Mouse (Mus musculus) ovary, postnatal 10 days (tissue): ENCODE data around the gene Gm5127.

ENCODE experiments used
- DNase-seq: peaks from one replicate; pipeline ENCODE4 v3.0.0; 2022; ENCODE audit warnings: low spot score

Gm5127 gene

DNA sequence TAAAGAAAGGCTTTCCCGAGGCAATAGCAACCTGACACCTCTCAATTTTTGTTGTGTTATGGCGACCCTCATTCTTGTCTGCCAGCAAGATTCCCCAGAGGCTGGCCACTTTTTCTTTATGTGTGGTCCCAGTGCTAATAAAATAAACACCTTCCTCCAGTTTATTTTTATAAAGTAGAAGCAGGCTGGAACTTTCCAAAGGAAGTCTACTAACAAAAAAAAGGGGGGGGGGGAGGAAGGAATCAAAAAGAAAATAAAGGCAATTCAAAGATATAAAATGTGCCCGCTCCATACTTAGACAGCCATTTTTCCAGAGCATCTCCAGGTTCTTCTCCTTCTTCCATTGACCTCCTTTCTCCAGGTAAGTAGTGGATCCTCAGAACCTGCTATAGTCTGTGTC lies at the start of gene Gm5127:
TSS of gene Gm5127 (plus strand) at position 301 of the 400 bp plus-strand sequence.
- DNase-seq, result no peak

- DNase-seq, result no peak
Measured at GRCm38 (mm10) chrX:106536359-106536758, 46.6 kb upstream of the Gm5127 start.

DNA sequence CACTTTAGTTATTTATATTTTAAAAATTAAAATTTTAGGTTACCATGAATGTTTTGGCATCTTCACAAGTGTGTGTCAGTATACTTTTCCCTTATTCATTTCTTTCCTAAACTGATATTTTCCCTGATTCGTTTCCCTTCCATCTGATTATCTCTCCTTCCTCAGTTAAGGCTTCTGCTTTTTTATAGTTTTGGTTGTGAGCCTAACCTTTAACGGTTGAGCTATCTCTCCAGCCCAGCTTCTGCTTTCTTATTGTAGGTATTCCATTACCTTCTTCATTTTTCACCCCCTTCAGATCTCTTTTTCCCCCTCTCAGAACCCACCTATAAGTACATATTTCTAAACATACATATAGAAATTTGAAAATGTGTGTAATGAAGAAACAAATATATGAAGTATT lies 27.5 kb upstream of the Gm5127 start:
- no peak for DNase-seq

- no peak for DNase-seq
Measured at GRCm38 (mm10) chrX:106578966-106579365, 4.0 kb upstream of the Gm5127 start.

- DNase-seq, result no peak
Measured at GRCm38 (mm10) chrX:106580410-106580809, 2.6 kb upstream of the Gm5127 start.

DNA sequence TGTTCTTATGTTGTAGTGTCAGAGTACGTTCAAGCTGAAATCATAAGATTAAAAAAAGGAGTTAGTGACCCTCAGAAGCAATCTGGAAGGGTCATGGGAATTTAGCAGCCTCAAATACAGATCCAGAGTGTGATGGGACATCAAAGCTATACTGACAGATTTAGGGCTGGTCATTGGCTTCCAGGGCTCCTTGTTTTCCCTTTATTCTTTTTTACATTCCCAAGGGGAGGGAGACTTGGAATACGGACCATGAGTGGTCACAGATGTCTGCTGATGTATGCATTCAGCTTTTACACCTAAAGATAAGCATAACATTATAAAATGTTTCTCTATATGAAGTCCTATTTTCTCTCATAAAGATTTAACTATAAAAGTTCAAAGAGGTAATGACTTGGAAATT lies 789 bp upstream of the Gm5127 start:
- no peak for DNase-seq

DNA sequence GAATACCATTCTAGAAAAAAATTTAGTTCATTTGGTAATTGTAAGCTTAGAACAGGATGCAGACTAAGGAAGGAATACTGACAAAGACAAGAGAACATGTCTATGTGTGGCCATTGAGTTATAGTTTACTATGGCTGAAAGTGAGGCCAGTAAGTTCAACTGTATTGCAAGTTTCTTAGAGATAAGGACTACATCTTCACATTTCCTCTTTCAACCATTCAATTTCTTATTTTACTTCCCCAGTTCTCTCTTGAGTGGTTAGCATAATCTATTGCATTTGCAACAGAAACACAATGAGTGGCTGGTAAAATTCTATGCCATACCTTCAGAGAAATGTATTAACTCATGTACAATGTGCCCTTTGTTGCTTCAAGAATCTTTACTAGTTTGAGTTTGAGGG lies 10.9 kb downstream of the Gm5127 start:
- DNase-seq, result no peak

DNA sequence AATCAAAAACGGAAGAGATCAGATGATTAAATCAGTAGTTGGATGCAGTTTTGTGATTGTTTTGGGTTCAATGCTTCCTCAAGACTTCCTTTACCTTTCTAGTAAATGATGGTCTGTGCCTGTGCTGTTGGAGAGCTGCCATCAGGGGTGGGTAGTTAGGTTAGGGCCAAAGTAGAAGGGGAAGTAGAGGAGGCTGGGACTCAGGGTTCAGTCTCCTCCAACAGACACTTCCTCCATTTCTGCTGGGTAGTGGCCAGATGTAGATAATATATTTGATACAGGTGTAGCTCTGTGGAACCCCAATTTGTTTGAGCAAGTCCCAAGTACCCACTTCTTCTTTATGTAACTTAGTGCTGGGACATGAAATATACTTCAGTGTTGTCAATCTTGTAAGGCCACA lies 12.9 kb downstream of the Gm5127 start:
- no peak for DNase-seq

DNA sequence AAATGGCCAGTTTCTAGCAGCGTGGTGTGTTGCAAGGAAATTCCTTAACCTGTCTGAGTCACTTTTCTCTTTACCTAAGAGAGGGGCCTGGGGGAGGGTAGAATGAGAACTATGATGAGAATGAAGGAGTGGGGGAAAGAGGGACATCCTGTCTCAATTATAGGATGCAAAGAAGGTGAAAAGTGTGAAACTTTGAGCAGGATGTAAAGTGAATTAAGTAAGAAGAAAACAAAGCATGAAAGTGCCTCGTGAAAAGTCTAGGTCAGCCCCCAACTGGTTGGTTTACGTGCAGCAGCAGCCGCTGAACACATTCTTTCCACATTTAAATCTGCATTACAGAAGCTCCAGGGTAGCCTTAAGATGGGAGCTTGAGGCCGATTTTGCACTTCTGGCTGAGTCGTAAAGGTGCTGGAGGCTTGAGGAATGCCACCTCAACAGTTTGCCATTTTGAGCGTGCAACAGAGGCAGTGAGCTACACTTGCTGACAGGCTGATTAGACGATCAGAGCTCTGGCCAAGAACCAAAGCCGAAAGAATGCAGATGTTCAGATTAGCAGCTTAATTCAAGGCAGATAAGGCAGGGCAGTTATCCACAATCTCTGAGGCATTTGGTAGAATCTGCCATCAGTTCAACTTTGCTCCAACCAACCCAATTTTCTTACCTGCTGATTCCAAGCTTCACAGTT lies 19.7 kb downstream of the Gm5127 start:
- DNase-seq, result no peak

DNA sequence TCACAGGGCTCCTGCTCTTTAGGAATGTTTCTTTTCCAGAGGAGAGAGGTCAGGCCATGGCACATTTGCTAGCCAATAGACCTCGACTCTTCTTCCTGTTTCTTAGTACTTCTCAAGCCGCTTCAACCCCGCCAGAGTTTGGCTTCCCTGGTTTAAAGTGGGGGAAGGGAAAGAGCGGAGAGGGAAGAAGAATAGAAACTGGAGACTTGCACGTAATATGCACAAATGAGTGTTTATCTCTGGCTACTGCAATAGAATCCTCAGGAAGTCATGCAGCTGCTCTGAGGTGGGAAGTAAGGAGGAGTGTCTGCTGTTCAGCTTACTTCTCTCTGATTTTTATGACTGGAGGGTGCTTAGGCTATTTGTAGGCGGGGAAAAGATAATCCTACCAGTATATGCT lies 20.4 kb downstream of the Gm5127 start, which contains the start of gene Cysltr1:
TSS of gene Cysltr1 (minus strand) at position 294 of the 400 bp plus-strand sequence.
- DNase-seq, result no peak

DNA sequence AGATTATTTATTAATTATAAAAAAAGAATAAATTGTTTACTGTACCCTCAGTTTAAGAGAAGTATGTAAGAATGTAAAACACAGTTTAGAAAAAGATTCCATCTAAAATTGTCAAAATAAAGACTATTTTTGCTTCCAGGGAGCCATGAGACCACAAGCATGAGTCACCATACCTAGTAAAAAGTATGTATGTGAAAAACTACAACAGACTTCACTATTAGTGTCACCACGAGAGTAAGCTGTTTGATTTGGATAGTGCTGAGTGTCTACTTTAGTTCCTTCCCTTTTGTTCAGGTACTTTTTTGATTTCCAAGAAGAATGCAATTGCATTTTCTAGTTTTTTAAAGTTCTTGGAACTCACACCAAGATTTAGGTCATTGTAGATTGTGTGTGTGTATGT lies 39.5 kb downstream of the Gm5127 start:
- DNase-seq, result no peak

- DNase-seq, result no peak
Measured at GRCm38 (mm10) chrX:106623667-106624066, 40.7 kb downstream of the Gm5127 start.

DNA sequence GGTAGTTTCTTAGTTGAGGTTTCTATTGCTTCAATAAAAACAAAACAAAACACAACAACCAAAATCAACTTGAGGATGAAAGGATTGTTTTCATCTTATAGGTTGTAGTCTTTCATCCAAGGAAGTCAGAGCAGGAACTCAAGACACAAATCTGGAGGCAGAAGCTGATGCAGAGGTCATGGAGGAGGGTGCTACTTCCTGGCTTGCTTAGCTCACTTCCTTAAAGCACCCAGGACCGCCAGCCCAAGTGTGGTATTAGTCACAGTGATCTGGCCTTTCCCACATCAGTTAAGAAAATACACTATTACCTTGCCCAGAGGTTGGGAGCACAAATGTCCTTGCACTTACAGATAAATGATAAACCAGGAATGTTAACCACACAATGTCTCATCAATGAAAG lies 45.5 kb downstream of the Gm5127 start:
- DNase-seq, result no peak

DNA sequence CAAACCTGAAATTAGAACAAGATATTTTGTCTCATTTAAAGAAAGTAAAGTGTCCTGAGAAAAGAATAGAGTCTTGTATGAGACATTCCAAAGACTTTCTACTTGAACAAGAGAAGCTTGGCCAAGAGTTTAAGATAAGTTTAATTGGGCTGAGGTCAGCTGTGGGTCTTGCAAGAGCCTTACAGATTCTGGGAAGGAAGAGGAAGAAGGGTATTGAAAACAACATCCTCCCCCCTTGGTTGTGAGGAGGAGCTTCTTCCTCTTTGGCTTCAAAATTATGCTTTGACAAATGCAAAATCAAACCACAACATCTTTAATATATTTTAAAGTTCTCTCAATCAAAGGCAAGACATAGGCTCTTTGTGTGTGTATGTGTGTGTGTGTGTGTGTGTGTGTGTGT lies 50.6 kb downstream of the Gm5127 start:
- DNase-seq, result no peak

GRCm38 (mm10) chrX:106634799-106635541 lies 52.0 kb downstream of the Gm5127 start:
- no peak for DNase-seq

GRCm38 (mm10) chrX:106662101-106662500 lies 79.1 kb downstream of the Gm5127 start:
- DNase-seq, result no peak

DNA sequence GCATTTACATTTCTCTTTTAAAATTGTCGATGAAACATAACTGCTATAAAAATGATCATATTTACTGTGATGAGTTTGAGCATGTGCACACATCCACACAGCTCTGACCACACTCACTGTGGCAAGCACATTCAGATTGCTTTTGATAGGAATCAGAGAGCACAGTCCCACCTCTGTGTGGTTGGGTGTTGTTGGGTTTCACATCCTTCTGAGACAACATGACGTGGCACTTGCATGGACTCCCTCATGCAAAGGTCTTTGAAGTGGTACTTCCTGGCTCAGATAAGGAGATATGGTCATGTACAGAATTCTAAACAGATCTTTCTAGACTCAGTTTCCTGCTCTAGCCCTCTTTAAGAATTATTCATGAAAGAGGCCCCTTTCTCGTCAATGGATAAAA lies 121.6 kb downstream of the Gm5127 start:
- DNase-seq, result no peak

DNA sequence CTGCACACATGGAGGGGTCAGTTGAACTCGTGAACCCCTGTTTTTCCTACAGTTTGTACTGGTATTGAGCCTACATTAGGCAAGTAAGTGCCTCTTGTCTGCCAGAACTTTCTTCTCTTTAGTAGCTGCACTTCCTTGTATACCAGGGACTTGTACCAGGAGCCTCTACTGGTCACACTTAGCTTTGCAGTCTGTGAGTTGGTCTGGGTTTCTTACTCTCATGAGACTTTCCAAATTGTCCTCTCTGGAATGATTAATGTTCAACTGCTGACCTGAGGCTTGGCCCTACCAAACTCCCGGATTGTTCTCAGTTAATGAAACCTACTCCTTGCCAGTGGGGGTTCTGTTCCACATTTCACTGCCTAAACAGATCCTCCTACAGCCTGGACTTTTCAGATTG lies 134.2 kb downstream of the Gm5127 start:
- no peak for DNase-seq

- no peak for DNase-seq
Measured at GRCm38 (mm10) chrX:106742241-106742640, 159.3 kb downstream of the Gm5127 start.

DNA sequence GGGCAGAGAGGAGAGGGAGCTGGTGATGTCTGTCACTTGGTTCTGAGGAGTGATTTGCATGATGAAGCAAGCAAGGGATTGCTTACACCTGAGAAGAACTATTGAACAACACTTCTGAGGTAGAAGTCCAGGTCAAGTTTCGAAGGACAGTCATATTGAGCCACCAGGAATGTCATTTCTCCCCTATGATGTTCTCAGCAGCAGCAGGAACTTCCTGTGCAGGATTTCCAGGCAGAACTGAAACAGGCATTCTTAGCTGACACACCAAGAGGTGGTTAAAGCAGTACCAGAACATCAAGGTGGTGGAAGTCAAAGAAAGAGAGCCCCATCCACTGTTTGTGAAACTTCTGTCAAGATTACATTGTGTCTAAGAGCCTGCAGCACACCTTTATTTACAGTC lies 172.3 kb downstream of the Gm5127 start:
- DNase-seq, result no peak
